Mouse (Mus musculus) Patski (cell line): ENCODE results near the gene Eif3c. TPM values are rescaled to one million over a fixed set of nuclear protein-coding genes. Genes with fewer than 3 reads are reported as not detected.
A peak's percentile ranks its signal among the peaks of the same experiment; 100 is the strongest.

Experiments used
- ATAC-seq: fragments of 100-300 bp; one replicate; pipeline ENCODE4 v1.8.0; 2021
- CTCF ChIA-PET: fragments of 350-600 bp; sonication (Branson Sonifier 250); formaldehyde crosslinking; loops from one replicate; lab custom pipeline; 2022; ENCODE audit warnings: inconsistent platforms; lab: Charles Lee
- POLR2A ChIA-PET: fragments of 350-600 bp; sonication (Branson Sonifier 250); formaldehyde crosslinking; loops from one replicate; lab custom pipeline; 2022; ENCODE audit warnings: antibody characterized with exemption, inconsistent platforms; lab: Charles Lee
- DNase-seq: peaks from one replicate; pipeline ENCODE4 v3.0.0-alpha.2; 2011; ENCODE audit warnings: low read depth, low spot score
- H3K27me3 ChIP-seq: fragments of 371-371 bp; one replicate; pipeline ENCODE4 v1.5.1; 2021
- CTCF ChIP-seq: fragments of 100-300 bp; IDR thresholded peaks from one replicate; pipeline ENCODE4 v1.5.1; 2021
- in situ Hi-C: fragments of 300-500 bp; cut with MboI; formaldehyde crosslinking; loops from 3 replicates; pipeline ENCODE4 v1.11.1; 2018; ENCODE audit warnings: low pct_unique_long_range_greater_than_20kb, mixed read lengths
- polyA plus RNA-seq: library from polyadenylated mRNA; unstranded; gene quantifications from one replicate; pipeline ENCODE4 v1.2.3, GENCODE M21; 2021

Gene Eif3c
- polyA plus RNA-seq, 1 experiment from 2014 or later, result 322 TPM

- ATAC-seq (no peak), DNase-seq (no peak)
- ChIA-PET POLR2A (no interaction called here), CTCF (interaction anchor here (0.9 to 6.6 kb wide), 5 partner anchors 22 to 65 kb away, joined by 3 to 93 read pairs (median 3); no protein-coding TSS in a partner anchor)
- in situ Hi-C loops, result loop anchor here (5.0 kb wide), 2 partner anchors 60 to 115 kb away; no protein-coding TSS in a partner anchor
- H3K27me3 ChIP-seq, result no peaks in the 10 kb centered on the region
- peak; percentile 82 for TF ChIP-seq CTCF
Observed at GRCm38 (mm10) chr7:126576946-126577345, 10.7 kb upstream of the Eif3c start.

GRCm38 (mm10) chr7:126565693-126566092 is 518 bp downstream of the Eif3c start:
- TF ChIP-seq CTCF, result no peak
- peak; percentile 34 for DNase-seq
- POLR2A ChIA-PET, result interaction anchor here (1.2 to 1.3 kb wide), 2 partner anchors 73 to 83 kb away, joined by 3 to 4 read pairs; no protein-coding TSS in a partner anchor
- CTCF ChIA-PET, result interaction anchor here (1.0 to 1.2 kb wide), 3 partner anchors 10 to 84 kb away, joined by 3 read pairs; partner anchors contain the start of gene Sgf29
- peak; percentile 54 for ATAC-seq
- in situ Hi-C loops, result no loop called here
- no peaks in the 10 kb centered on the region for H3K27me3 ChIP-seq

DNA sequence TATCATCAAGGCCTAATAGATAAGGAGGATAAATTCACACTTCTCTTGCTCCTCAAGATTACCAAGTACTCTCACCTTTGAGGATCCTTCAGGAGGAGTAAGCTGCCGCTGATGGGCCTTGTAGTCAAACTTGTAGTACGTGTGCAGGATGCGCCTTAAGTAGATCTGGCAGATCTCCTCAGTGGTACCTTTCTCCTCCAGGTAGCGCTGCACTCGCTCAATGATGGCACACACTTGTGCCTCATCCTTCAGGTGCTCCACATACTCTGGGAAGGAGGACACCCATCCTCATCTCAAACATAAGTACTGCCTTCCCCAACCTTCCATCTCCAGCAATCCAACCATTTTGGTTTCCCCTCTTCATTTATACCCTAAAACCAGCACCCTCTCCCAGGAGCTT is 9.6 kb downstream of the Eif3c start:
- no peak for ATAC-seq
- in situ Hi-C loops, result no loop called here
- DNase-seq, result no peak
- CTCF ChIA-PET, result interaction anchor here (1.7 kb wide), 1 partner anchor 11 kb away, joined by 3 read pairs; no protein-coding TSS in a partner anchor
- TF ChIP-seq CTCF, result no peak
- POLR2A ChIA-PET, result no interaction called here
- H3K27me3 ChIP-seq, result no peaks in the 10 kb centered on the region

DNA sequence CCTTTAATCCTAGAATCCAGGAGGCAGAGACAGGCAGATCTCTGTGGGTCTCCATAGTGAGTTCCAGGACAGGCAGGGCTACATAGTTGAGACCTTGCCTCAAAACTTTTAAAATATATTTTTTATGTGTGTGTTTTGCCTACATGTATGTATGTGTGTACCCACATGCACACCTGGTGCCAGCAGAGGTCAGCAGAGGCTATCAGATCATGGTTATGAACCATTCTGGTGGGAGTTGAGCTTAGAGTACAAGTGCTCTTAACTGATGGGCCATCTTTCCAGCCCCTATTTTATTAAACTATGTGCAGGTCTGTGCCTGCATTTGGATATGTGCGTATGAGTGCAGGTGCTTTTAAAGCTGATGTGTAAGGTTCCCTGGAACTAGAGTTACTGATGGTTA is 11.4 kb downstream of the Eif3c start:
- CTCF ChIA-PET, result interaction anchor here (1.7 kb wide), 1 partner anchor 9 kb away, joined by 3 read pairs; no protein-coding TSS in a partner anchor
- in situ Hi-C loops, result no loop called here
- H3K27me3 ChIP-seq, result no peaks in the 10 kb centered on the region
- no peak for TF ChIP-seq CTCF
- DNase-seq (no peak), ATAC-seq (no peak)
- POLR2A ChIA-PET, result no interaction called here

GRCm38 (mm10) chr7:126545631-126546030 is 20.6 kb downstream of the Eif3c start:
- ChIA-PET CTCF (interaction anchor here (1.3 kb wide), 1 partner anchor 10 kb away, joined by 3 read pairs; no protein-coding TSS in a partner anchor), POLR2A (no interaction called here)
- H3K27me3 ChIP-seq, result no peaks in the 10 kb centered on the region
- in situ Hi-C loops, result no loop called here
- DNase-seq (no peak), ATAC-seq (no peak)
- TF ChIP-seq CTCF, result no peak

DNA sequence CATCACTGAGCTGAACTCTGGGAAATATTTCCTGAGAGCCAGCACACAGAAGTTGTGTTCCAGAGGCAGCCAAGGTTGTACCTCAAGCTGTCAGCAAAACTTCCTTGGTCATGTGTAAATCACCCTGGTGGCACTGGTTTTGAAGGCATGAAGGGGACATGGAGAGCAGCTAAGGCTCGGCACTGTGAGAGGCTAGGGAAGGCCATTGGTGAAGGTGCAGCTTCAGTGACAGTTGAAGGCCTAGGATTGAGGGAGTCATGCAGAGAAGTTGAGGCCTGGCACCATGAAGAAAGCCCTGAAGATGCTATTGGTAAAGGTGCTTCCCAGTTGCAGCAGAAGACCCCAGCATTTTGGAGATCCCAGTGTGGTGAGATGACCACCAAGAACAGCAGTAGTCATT is 24.6 kb downstream of the Eif3c start:
- DNase-seq, result no peak
- no peak for ATAC-seq
- ChIA-PET POLR2A (no interaction called here), CTCF (no interaction called here)
- no peak for TF ChIP-seq CTCF
- in situ Hi-C loops, result no loop called here
- H3K27me3 ChIP-seq, result no peaks in the 10 kb centered on the region

DNA sequence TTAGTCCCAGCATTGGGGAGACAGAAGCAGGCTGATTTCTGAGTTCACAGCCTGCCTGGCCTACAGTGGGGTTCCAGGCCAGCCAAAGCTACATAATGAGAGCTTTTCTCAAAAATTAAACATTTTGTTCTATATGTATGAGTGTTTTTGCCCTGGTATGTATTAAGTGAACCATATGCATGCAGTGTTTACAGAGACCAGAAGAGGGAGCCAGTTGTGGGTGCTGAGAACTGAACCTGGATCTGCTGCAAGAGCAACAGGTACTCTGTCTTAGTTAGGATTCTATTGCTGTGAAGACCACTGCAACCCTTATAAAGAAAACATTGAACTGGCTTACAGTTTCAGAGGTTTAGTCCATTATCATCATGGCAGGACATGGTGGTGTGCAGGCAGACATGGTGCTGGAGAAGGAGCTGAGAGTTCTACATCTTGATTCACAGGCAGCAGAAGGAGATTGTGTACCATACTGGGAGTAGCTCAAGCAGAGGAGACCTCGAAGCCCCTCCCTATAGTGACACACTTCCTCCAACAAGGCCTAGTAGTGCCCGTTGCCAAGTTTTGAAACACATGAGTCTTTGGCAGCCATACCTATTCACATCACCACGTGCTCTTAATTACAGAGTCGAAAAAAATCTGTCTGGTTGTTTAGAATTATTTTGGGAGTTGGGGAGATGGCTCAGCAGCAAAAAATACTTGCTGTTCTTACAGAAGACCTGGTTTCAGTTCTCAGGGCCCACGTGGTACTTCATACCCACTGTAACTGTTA is 28.2 kb downstream of the Eif3c start:
- TF ChIP-seq CTCF, result peak; percentile 79
- in situ Hi-C loops, result no loop called here
- POLR2A ChIA-PET, result no interaction called here
- CTCF ChIA-PET, result interaction anchor here (0.7 to 1.9 kb wide), 6 partner anchors 11 to 155 kb away, joined by 3 to 10 read pairs (median 3); no protein-coding TSS in a partner anchor
- H3K27me3 ChIP-seq, result no peaks in the 10 kb centered on the region
- ATAC-seq, result no peak
- no peak for DNase-seq

- no peaks in the 10 kb centered on the region for H3K27me3 ChIP-seq
- ATAC-seq (no peak), DNase-seq (no peak)
- in situ Hi-C loops, result no loop called here
- POLR2A ChIA-PET, result no interaction called here
- no peak for TF ChIP-seq CTCF
- CTCF ChIA-PET, result no interaction called here
Observed at GRCm38 (mm10) chr7:126536466-126536865, 29.7 kb downstream of the Eif3c start.

DNA sequence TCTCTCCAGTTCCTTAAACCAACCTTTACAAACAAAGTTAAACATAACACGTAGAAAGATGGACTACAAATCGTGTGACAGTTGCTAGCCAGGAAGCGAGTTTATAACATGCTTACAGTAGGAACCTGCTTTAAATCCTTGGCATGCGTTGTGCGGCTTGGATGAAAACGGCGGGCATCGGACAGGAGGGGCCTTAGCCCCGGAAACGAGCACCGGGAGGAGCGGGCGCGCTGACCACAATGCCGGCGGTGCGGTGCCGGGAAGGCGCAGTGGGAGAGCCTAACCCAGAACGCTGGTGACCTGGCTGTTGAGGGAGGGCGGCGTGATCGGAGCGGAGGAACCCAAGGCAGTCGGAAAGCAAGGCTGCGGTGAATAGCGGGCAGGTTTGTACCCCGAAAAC is 30.4 kb downstream of the Eif3c start:
- CTCF ChIA-PET, result no interaction called here
- in situ Hi-C loops, result no loop called here
- TF ChIP-seq CTCF, result no peak
- POLR2A ChIA-PET, result no interaction called here
- DNase-seq (no peak), ATAC-seq (no peak)
- no peaks in the 10 kb centered on the region for H3K27me3 ChIP-seq

GRCm38 (mm10) chr7:126533434-126533833 is 32.8 kb downstream of the Eif3c start:
- no peak for TF ChIP-seq CTCF
- ChIA-PET POLR2A (no interaction called here), CTCF (no interaction called here)
- no peaks in the 10 kb centered on the region for H3K27me3 ChIP-seq
- ATAC-seq (no peak), DNase-seq (no peak)
- in situ Hi-C loops, result no loop called here

DNA sequence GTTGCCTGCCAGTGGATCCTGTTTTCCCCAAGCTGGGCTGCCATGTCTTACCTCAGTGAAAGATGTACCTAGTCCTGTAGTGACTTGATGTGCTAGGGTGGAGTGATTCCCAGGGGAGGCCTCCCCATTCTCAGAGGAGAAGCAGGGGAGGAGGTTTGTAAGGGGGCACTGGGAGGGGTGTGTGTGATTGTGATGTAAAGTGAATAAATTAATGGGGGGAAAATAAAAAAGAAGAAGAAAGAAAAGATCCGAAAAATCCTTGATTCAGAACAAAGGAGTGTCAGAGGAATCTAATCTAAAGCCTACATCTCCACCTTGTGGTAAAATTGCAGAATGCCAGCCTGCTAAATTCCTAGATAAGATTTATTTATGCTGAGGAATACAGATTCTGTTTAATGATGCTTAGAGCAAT is 38.0 kb downstream of the Eif3c start:
- H3K27me3 ChIP-seq, result peaks cover 8% of the 10 kb centered on the region
- TF ChIP-seq CTCF, result peak; percentile 65
- no peak for DNase-seq
- ChIA-PET CTCF (interaction anchor here (0.7 to 1.4 kb wide), 4 partner anchors 9 to 129 kb away, joined by 3 to 5 read pairs (median 4); no protein-coding TSS in a partner anchor), POLR2A (no interaction called here)
- in situ Hi-C loops, result loop anchor here (5.0 kb wide), 2 partner anchors 51 to 131 kb away; partner anchors contain the start of genes Nfatc2ip and Sh2b1
- no peak for ATAC-seq
